Mouse (Mus musculus) mouse trophoblast stem cell (cell line): Measurements from ENCODE around the gene Rnf115.
"Not testable (repeated sequence)": the region's sequence is repeated elsewhere in the genome, so short reads cannot be mapped to it uniquely, and the experiment has no call there.

Experiments used
- in situ Hi-C, 2 experiments: fragments of 300-500 bp; cut with MseI, MboI; formaldehyde crosslinking; loops; 2 replicates in 1 of 2; 3 replicates in 1 of 2; pipeline ENCODE4 v1.15.1; 2025

Gene Rnf115

DNA sequence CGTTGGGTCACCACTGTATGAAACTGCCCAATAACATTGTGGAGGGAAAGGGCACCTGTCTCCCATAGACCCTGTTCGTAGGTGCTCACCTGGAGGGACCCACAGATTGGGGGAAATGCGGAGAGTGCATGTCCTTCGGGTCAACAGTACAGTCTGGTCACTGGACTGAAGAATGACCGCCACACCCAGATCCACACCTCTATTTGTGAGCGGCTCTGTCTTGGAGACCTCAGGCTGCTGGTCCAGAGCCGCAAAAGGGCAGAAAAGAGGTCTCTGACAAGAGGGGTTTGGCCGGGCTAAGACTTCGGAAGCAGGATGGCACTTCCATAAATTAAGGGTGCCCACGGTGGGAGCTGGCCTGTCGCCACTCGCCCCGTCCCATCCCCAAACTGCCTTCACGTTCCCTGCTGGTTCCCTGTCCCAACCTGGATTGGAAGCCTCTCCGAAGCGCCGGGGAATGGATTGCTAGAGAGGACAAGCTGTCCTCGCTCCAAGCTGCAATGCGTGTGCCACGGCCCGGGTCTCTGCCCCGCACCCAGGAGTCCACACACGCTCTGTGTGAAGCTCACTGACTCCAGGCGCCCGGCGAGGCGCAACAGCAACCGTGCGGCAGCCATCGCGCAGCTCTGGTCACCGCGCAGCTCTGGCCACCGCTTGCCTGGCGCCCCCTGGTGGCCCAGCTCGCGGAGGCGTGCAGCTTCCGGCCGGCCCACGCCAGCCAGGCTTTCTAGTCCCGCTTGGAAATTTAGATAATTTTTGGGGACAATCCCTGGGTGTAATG is 19.4 kb upstream of the Rnf115 start, which contains the start of gene Nudt17:
Gene Nudt17, minus strand, starts transcription at position 660 of the 781 bp plus-strand sequence.
- in situ Hi-C loops = no loop called here

- in situ Hi-C loops = no loop called here
Measured at GRCm38 (mm10) chr3:96708684-96709064, 18.8 kb upstream of the Rnf115 start.

DNA sequence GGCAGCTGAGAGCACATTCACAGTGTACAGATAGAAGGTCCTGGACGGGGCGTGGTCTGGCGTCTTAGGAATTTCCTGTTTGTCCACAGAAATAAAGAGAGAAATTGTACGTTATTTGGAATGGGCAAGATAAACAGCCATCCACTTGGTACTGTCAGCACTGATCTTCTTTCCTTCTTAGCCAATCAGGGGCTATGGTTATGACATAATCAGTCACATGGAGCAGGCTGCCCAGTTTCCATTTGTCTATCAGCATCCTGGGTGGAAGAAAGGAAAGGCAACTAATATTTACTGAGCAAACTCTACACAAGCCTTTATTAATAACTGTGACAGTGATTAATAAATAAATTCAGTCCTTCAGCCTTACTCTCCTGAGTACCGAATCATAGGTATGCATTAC is 13.2 kb upstream of the Rnf115 start:
- in situ Hi-C loops = no loop called here

GRCm38 (mm10) chr3:96715854-96716253 is 11.6 kb upstream of the Rnf115 start:
- in situ Hi-C loops = no loop called here

DNA sequence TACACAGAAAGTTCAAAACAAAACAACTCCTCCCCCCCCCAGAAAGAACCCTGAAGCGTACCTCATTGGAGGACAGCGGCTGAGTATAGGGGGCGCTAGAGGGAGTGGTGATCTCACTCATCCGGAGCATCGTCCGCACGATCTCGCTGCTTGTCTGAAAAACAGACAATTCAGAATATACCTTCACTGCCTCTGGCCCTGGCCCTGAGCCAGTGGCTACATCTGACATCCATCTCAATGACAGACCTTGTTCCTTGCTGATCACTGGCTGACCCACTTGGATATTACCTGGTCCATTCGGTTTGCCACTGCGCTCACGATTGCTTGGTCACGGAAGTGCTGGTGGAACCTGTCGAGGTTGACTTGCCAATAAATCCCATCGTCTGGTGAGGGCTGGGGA is 8.3 kb upstream of the Rnf115 start:
- in situ Hi-C loops = no loop called here

GRCm38 (mm10) chr3:96727828-96728633 is 567 bp downstream of the Rnf115 start:
- in situ Hi-C loops = no loop called here

- in situ Hi-C loops = no loop called here
Measured at GRCm38 (mm10) chr3:96728634-96729402, 1.4 kb downstream of the Rnf115 start.

- in situ Hi-C loops = no loop called here
Measured at GRCm38 (mm10) chr3:96729403-96729784, 1.9 kb downstream of the Rnf115 start.

GRCm38 (mm10) chr3:96730785-96731184 is 3.3 kb downstream of the Rnf115 start:
- in situ Hi-C loops = no loop called here

GRCm38 (mm10) chr3:96733984-96734383 is 6.5 kb downstream of the Rnf115 start:
- in situ Hi-C loops = no loop called here

GRCm38 (mm10) chr3:96735200-96735599 is 7.7 kb downstream of the Rnf115 start:
- in situ Hi-C loops = no loop called here

DNA sequence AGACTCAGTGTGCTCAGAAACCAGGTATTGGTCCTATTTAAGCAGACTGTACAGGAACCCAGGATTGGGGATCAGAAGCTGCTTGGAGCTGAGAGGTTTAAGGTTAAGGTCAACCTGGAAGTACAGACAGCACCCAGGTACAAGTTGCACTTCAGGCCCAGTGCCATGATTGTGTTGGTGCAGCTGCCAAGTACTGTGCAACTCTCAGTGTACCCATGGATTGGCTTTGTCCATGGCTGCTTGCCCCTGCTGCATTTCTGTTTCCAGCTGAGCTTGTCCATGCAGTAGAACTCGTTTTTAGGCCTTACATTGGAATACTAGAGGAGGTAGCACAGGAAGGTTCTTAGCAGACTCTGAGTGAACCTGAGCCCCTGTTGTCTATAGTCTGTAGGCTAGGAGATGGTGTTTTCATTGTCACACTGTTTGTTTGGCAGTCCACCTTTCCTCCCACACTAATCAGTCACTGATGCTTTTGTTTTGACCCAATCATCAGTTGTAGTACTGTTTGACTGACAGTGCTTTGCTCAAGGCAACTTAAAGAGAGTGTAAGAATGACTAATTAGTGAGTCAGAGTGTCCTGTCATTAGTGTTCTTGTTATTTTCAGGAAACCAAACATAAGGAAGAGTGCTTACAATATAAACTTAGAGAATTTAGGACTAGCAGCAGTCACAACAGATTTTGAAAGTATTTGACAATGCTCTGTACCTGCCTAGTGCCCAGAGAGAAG is 9.7 kb downstream of the Rnf115 start:
- in situ Hi-C loops = no loop called here

GRCm38 (mm10) chr3:96737995-96738394 is 10.5 kb downstream of the Rnf115 start:
- in situ Hi-C loops = no loop called here

DNA sequence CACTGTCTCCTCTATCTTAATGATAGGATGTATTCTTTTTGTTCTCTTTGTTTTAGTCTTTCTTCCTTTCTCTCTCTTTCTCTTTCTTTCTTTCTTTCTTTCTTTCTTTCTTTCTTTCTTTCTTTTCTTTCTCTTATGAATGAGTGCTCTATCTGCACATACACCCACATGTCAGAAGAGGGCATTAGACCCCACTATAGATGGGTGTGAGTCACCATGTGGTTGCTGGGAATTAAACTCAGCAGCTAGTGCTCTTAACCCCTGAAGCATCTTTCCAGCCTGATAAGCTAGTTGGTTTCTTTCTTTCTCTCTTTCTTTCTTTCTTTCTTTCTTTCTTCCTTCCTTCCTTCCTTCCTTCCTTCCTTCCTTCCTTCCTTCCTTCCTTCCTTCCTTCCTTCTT is 12.8 kb downstream of the Rnf115 start:
- in situ Hi-C loops = not testable (repeated sequence)

DNA sequence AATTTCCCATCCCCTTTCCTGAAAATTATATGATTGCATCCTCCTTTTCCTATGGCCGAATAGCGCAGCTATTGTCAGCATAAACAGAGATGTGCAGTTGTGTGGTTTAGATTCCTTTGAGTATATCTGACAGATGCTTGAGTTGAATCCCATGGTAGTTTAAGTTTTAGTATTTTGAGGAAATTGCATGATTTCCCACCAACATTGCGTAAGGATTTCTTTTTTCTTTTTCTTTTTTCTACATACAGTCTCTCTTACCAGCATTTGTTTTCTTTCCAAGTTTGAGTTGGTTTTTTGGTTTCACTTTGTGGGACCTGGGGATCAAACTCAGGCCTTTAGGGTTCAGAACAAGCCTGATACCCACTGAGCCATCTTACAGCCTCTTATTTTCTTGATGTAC is 16.9 kb downstream of the Rnf115 start:
- in situ Hi-C loops = no loop called here

GRCm38 (mm10) chr3:96746829-96747228 is 19.4 kb downstream of the Rnf115 start:
- in situ Hi-C loops = no loop called here

DNA sequence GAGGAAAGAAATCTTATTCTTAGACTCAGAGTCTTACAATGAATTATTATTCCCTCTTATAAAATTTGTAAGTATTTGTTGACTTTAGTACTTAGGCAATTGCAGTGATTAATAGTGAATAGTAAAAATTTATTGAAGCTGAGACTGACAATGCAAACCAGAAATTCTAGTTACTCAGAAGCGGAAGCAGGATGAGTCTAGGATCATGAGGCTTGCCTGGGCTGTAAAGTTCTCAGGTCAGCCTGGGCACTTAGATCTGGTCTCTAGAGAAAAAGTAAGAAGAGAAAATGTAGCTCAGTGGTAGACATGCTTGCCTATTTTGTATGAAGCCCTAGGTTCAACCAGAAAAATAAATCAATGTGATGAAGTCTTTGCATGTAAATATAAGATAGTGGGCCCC is 28.5 kb downstream of the Rnf115 start:
- in situ Hi-C loops = no loop called here

GRCm38 (mm10) chr3:96757691-96758090 is 30.2 kb downstream of the Rnf115 start:
- in situ Hi-C loops = no loop called here

- in situ Hi-C loops = no loop called here
Measured at GRCm38 (mm10) chr3:96759695-96760094, 32.2 kb downstream of the Rnf115 start.

- in situ Hi-C loops = no loop called here
Measured at GRCm38 (mm10) chr3:96764528-96764927, 37.1 kb downstream of the Rnf115 start.

GRCm38 (mm10) chr3:96769971-96770370 is 42.5 kb downstream of the Rnf115 start:
- in situ Hi-C loops = no loop called here

GRCm38 (mm10) chr3:96772949-96773348 is 45.5 kb downstream of the Rnf115 start:
- in situ Hi-C loops = no loop called here
